Mouse (Mus musculus): ENCODE data around the gene Rpl29. TPM values are rescaled to one million over a fixed set of nuclear protein-coding genes. Genes with fewer than 3 reads are reported as not detected.

Rpl29 gene
- polyA plus RNA-seq, 1 experiment from 2014 or later, result 931 TPM

DNA sequence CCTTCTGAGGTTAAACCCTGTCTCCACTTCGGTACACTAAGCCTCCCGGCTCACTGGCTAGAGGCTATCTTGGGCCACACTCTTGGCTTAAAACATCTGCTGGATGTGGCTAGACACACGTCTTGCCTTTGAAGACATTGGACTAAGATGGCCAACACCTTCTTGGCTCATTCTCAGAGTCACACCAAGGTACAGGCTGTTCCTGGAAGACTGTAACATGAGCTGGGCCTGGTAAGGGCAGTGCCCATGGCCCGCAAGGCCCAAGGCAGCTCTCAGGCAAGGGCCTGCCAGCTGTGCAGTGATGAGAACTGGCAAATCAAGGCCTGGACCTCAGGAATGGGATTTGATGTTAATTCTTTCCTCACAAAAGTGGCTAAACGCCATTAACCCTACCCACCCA lies 15.6 kb upstream of the Rpl29 start:
- Histone ChIP-seq H3K4me1 (ENCODE audit: control insufficient read depth, insufficient read depth, low read length) (peaks cover 13% of the 10 kb centered on the region), H3K9me3 (ENCODE audit: control insufficient read depth, low read length) (no peaks in the 10 kb centered on the region), H3K4me3 (ENCODE audit: low read length) (no peak overlapping the region), H3K36me3 (ENCODE audit: control insufficient read depth, insufficient read depth, low read length) (no peaks in the 10 kb centered on the region), H3K27me3 (replicated peaks; ENCODE audit: control insufficient read depth, insufficient read depth, low read length) (peaks cover 4% of the 10 kb centered on the region; the same call in 1 of the 2 replicates), H3K4me2 (ENCODE audit: low read depth, low read length) (no peak overlapping the region), H3K9ac (ENCODE audit: low read depth, low read length) (no peak overlapping the region), H3K27ac (ENCODE audit: low read length) (no peak overlapping the region)
- no peak for ATAC-seq
- 86% methylated on average over 5 of the region's 5 CpGs for WGBS

GRCm38 (mm10) chr9:106416826-106417225 lies 12.4 kb upstream of the Rpl29 start:
- peaks cover 4% of the 10 kb centered on the region; the same call in 1 of the 2 replicates for H3K27me3 ChIP-seq (replicated peaks; ENCODE audit: control insufficient read depth, insufficient read depth, low read length)
- no peak overlapping the region for H3K4me3 ChIP-seq (ENCODE audit: low read length)
- H3K36me3 ChIP-seq (ENCODE audit: control insufficient read depth, insufficient read depth, low read length), result no peaks in the 10 kb centered on the region
- no peaks in the 10 kb centered on the region for H3K9me3 ChIP-seq (ENCODE audit: control insufficient read depth, low read length)
- WGBS, result 89% methylated on average over 6 of the region's 6 CpGs
- no peak overlapping the region for H3K27ac ChIP-seq (ENCODE audit: low read length)
- H3K4me1 ChIP-seq (ENCODE audit: control insufficient read depth, insufficient read depth, low read length), result peaks cover 20% of the 10 kb centered on the region
- no peak overlapping the region for H3K9ac ChIP-seq (ENCODE audit: low read depth, low read length)
- no peak for ATAC-seq
- H3K4me2 ChIP-seq (ENCODE audit: low read depth, low read length), result no peak overlapping the region

DNA sequence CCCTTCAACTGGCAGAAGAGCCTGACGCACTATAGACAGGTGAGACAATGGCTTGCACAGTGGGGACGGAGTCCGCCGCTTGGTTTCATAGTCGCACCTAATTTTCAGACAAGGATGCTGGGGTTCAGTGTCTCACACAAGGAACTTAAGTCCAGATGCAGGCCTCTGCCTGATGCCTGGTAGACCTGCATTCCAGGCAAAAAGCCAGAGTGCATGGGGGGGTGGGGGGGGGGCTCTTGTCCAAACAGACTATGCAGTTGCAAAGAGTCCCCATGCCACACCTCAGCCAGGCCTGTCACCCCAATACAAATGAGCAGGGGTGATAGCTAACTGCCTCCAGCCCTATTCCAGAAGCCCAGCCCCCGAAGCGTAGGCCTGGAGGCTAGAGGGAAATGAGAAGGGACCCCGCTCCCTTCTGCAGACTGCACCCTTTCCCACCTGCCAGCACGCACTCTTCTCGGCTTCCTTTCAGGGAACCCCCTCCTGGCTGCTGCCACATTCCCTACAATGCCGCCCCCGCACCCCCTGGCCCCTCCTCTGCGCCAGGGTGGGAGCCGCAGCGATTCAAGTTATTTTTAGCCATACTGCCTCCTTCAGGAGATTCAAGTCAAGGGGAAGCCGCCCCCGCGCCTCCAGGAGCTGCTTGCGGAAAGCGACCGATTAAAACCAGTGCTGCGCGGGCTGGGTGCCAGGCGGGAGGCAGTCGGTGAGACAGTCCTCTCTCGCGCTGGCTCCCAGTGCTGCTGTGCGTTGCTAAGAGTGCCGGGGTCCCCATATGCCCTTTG lies 11.2 kb upstream of the Rpl29 start:
- peaks cover 4% of the 10 kb centered on the region; the same call in 1 of the 2 replicates for H3K27me3 ChIP-seq (replicated peaks; ENCODE audit: control insufficient read depth, insufficient read depth, low read length)
- peak; percentile 52 for ATAC-seq
- 17% methylated on average over 29 of the region's 29 CpGs for WGBS
- H3K9me3 ChIP-seq (ENCODE audit: control insufficient read depth, low read length), result no peaks in the 10 kb centered on the region
- no peak overlapping the region; the same call in 1 of the 2 replicates for H3K27ac ChIP-seq (ENCODE audit: low read length)
- peaks cover 20% of the 10 kb centered on the region for H3K4me1 ChIP-seq (ENCODE audit: control insufficient read depth, insufficient read depth, low read length)
- H3K36me3 ChIP-seq (ENCODE audit: control insufficient read depth, insufficient read depth, low read length), result no peaks in the 10 kb centered on the region
- H3K9ac ChIP-seq (ENCODE audit: low read depth, low read length), result peak overlapping the region; percentile 56
- peak overlapping the region; percentile 34 for H3K4me3 ChIP-seq (ENCODE audit: low read length)
- peak overlapping the region; percentile 58 for H3K4me2 ChIP-seq (ENCODE audit: low read depth, low read length)

- H3K4me2 ChIP-seq (ENCODE audit: low read depth, low read length), result no peak overlapping the region
- 0% methylated on average over 2 of the region's 2 CpGs for WGBS
- H3K4me3 ChIP-seq (ENCODE audit: low read length), result no peak overlapping the region
- no peak overlapping the region for H3K27ac ChIP-seq (ENCODE audit: low read length)
- no peaks in the 10 kb centered on the region for H3K9me3 ChIP-seq (ENCODE audit: control insufficient read depth, low read length)
- H3K27me3 ChIP-seq (replicated peaks; ENCODE audit: control insufficient read depth, insufficient read depth, low read length), result peaks cover 4% of the 10 kb centered on the region; the same call in 1 of the 2 replicates
- no peak overlapping the region for H3K9ac ChIP-seq (ENCODE audit: low read depth, low read length)
- no peak; the same call in 1 of the 2 replicates for ATAC-seq
- no peaks in the 10 kb centered on the region for H3K36me3 ChIP-seq (ENCODE audit: control insufficient read depth, insufficient read depth, low read length)
- H3K4me1 ChIP-seq (ENCODE audit: control insufficient read depth, insufficient read depth, low read length), result peaks cover 20% of the 10 kb centered on the region
Observed at GRCm38 (mm10) chr9:106420608-106421007, 8.6 kb upstream of the Rpl29 start.

DNA sequence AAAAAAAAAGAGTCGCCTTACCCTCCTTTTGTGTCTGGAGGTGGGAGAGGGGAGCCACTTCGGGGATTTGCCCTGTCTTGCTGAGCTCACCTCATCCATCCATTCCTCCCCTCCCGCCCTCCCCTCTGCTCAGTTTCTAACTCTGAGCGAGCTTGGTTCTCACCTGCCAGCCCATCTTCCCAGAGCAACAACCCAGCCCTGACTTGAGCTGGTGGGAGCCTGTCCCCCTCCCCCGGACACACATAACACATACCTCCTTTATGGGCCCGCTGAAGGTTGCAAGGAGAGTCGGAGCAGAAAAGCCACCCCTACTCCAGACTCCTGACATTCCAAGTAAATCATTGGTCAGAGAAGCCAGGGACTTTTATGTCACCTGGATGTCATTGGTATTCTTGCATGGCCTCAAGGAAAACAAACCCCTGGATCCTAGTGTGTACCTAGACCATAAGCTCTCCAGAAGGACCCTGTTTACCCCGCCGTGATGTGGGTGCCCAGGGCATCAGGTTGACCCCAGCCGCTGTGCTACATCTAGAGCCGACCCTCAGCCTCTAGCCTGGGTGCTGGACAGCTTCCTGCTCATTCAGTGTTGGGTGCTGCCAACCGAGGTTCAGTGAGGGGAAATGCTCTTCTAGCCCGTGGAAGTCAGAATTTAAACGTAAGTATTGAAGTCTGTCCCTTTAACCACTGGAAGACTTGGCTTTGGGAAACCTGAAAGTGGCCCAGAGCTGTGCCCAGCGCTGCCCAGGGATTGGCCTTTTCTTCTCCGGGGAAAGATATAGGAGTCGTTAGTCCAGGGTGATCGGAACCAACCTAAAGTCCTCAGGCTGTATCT lies 8.0 kb upstream of the Rpl29 start:
- Histone ChIP-seq H3K27ac (ENCODE audit: low read length) (no peak overlapping the region), H3K4me1 (ENCODE audit: control insufficient read depth, insufficient read depth, low read length) (peaks cover 20% of the 10 kb centered on the region), H3K36me3 (ENCODE audit: control insufficient read depth, insufficient read depth, low read length) (no peaks in the 10 kb centered on the region), H3K4me2 (ENCODE audit: low read depth, low read length) (peak overlapping the region; percentile 24; the same call in 1 of the 2 replicates), H3K27me3 (replicated peaks; ENCODE audit: control insufficient read depth, insufficient read depth, low read length) (peaks cover 4% of the 10 kb centered on the region; the same call in 1 of the 2 replicates), H3K9ac (ENCODE audit: low read depth, low read length) (peak overlapping the region; percentile 39; the same call in 1 of the 2 replicates), H3K4me3 (ENCODE audit: low read length) (no peak overlapping the region), H3K9me3 (ENCODE audit: control insufficient read depth, low read length) (no peaks in the 10 kb centered on the region)
- ATAC-seq, result peak; percentile 15; the same call in 1 of the 2 replicates
- 13% methylated on average over 18 of the region's 18 CpGs for WGBS

DNA sequence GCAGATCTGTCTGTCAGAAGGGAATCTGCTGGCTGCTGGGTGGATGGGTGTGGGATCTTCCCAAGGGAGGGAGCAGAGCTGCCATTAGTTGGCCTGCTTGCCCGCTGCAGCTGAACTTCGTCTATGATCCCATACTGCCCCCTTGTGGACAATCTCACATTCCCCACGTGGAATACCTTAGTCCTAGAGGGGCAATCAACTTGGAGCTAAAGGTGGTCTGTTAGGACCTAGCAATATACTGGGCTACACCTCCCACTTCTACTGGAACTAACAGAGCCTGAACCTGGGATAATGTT lies 7.4 kb upstream of the Rpl29 start:
- peak overlapping the region; percentile 24; the same call in 1 of the 2 replicates for H3K4me2 ChIP-seq (ENCODE audit: low read depth, low read length)
- ATAC-seq, result peak; percentile 77
- no peaks in the 10 kb centered on the region for H3K36me3 ChIP-seq (ENCODE audit: control insufficient read depth, insufficient read depth, low read length)
- H3K9ac ChIP-seq (ENCODE audit: low read depth, low read length), result 0 out of 2 replicates have a peak overlapping the region, but pooled peaks have one; percentile 39
- H3K9me3 ChIP-seq (ENCODE audit: control insufficient read depth, low read length), result no peaks in the 10 kb centered on the region
- H3K27me3 ChIP-seq (replicated peaks; ENCODE audit: control insufficient read depth, insufficient read depth, low read length), result peaks cover 4% of the 10 kb centered on the region; the same call in 1 of the 2 replicates
- no peak overlapping the region for H3K4me3 ChIP-seq (ENCODE audit: low read length)
- peaks cover 20% of the 10 kb centered on the region for H3K4me1 ChIP-seq (ENCODE audit: control insufficient read depth, insufficient read depth, low read length)
- no peak overlapping the region for H3K27ac ChIP-seq (ENCODE audit: low read length)
- 0% methylated on average over 3 of the region's 3 CpGs for WGBS

DNA sequence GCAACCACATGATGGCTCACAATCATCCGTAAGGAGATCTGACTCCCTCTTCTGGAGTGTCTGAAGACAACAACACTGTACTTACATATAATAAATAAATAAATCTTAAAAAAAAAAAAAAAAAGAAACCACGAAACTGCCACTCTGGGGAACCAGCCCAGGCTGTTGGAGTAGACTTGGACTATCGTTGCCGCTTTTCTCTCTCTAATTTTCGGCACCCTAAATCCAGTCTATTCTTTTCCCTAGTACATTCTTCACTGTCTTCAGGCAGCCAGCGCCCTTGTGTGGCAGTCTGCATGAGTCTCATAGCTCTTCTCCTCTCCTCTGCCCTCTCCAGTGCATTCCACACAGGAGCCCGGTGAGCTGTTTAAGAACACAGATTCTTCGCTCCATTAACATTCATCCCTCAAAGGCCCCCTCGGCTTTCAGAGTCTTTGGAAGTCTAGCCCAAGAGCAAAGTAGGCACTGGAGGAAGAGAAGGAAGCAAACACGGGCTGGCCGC lies 484 bp upstream of the Rpl29 start:
- peak overlapping the region; percentile 96 for H3K27ac ChIP-seq (ENCODE audit: low read length)
- 0 out of 2 replicates have a peak, but pooled peaks cover 8% of the 10 kb centered on the region for H3K36me3 ChIP-seq (ENCODE audit: control insufficient read depth, insufficient read depth, low read length)
- no peaks in the 10 kb centered on the region for H3K27me3 ChIP-seq (replicated peaks; ENCODE audit: control insufficient read depth, insufficient read depth, low read length)
- H3K4me1 ChIP-seq (ENCODE audit: control insufficient read depth, insufficient read depth, low read length), result peaks cover 30% of the 10 kb centered on the region
- 13% methylated on average over 11 of the region's 11 CpGs for WGBS
- ATAC-seq, result peak; percentile 41; the same call in 1 of the 2 replicates
- peak overlapping the region; percentile 82 for H3K4me2 ChIP-seq (ENCODE audit: low read depth, low read length)
- peak overlapping the region; percentile 77 for H3K9ac ChIP-seq (ENCODE audit: low read depth, low read length)
- H3K9me3 ChIP-seq (ENCODE audit: control insufficient read depth, low read length), result no peaks in the 10 kb centered on the region
- H3K4me3 ChIP-seq (ENCODE audit: low read length), result peak overlapping the region; percentile 89

DNA sequence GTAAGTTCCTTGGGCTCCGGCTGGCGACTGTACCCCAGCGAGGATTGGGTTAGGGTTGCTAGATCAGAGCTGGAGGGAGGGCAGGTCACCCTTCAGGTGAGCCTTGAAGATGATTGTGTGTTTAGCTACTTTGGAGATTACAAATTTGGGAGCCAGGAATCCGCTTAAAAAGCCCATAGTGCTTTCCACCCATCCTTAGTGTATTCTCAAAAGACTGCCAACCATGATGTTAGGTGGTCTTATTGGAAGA lies 686 bp downstream of the Rpl29 start:
- H3K4me3 ChIP-seq (ENCODE audit: low read length), result peak overlapping the region; percentile 89
- ATAC-seq, result no peak
- H3K36me3 ChIP-seq (ENCODE audit: control insufficient read depth, insufficient read depth, low read length), result 0 out of 2 replicates have a peak, but pooled peaks cover 8% of the 10 kb centered on the region
- H3K4me2 ChIP-seq (ENCODE audit: low read depth, low read length), result peak overlapping the region; percentile 82
- peaks cover 30% of the 10 kb centered on the region for H3K4me1 ChIP-seq (ENCODE audit: control insufficient read depth, insufficient read depth, low read length)
- peak overlapping the region; percentile 82 for H3K27ac ChIP-seq (ENCODE audit: low read length)
- H3K9ac ChIP-seq (ENCODE audit: low read depth, low read length), result peak overlapping the region; percentile 96
- H3K27me3 ChIP-seq (replicated peaks; ENCODE audit: control insufficient read depth, insufficient read depth, low read length), result no peaks in the 10 kb centered on the region
- no peaks in the 10 kb centered on the region for H3K9me3 ChIP-seq (ENCODE audit: control insufficient read depth, low read length)
- 1% methylated on average over 4 of the region's 4 CpGs for WGBS

DNA sequence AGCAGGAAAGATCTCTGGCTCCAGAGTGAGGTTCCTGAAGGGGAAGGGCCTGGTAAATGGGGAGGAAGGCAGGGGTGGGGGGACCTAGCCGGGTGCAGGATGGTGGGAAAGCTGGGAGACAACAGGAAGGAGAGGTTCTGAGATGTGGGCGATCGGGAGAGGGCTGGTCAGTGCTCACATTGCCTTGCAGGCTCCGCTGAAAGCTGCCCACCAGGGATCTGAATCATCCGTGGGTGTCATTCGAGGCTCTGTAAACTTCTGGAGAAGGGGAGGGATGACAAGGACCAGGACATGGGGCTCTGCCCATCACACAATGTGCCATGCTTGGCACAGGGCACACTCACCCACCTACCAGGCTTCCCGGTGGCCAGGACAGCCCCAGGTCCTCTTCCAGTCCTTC lies 4.1 kb downstream of the Rpl29 start:
- H3K27ac ChIP-seq (ENCODE audit: low read length), result 0 out of 2 replicates have a peak overlapping the region, but pooled peaks have one; percentile 30
- 67% methylated on average over 7 of the region's 7 CpGs for WGBS
- no peak for ATAC-seq
- H3K4me2 ChIP-seq (ENCODE audit: low read depth, low read length), result no peak overlapping the region
- H3K4me1 ChIP-seq (ENCODE audit: control insufficient read depth, insufficient read depth, low read length), result peaks cover 45% of the 10 kb centered on the region
- no peak overlapping the region for H3K4me3 ChIP-seq (ENCODE audit: low read length)
- H3K36me3 ChIP-seq (ENCODE audit: control insufficient read depth, insufficient read depth, low read length), result 0 out of 2 replicates have a peak, but pooled peaks cover 8% of the 10 kb centered on the region
- no peaks in the 10 kb centered on the region for H3K9me3 ChIP-seq (ENCODE audit: control insufficient read depth, low read length)
- H3K27me3 ChIP-seq (replicated peaks; ENCODE audit: control insufficient read depth, insufficient read depth, low read length), result no peaks in the 10 kb centered on the region
- H3K9ac ChIP-seq (ENCODE audit: low read depth, low read length), result peak overlapping the region; percentile 35; the same call in 1 of the 2 replicates
